Mouse (Mus musculus) megakaryocyte, embryonic 14.5 days (primary cell): ENCODE data around the gene Banp.

Source experiments
- FLI1 ChIP-seq: IDR thresholded peaks from 2 replicates; pipeline ENCODE4 v1.6.1; 2012; ENCODE audit warnings: low read length, inconsistent platforms, mixed read lengths
- GATA1 ChIP-seq: IDR thresholded peaks from 3 replicates; pipeline ENCODE4 v1.6.1; 2012; ENCODE audit warnings: mixed read lengths, low read length, inconsistent platforms, borderline replicate concordance

- TF ChIP-seq GATA1, result no peak
- TF ChIP-seq FLI1, result no peak
Observed at GRCm38 (mm10) chr8:121909663-121910062, 39.9 kb upstream of the Banp start.
